Mouse (Mus musculus) right cerebral cortex, adult 2 months (tissue): ENCODE measurements around the gene Sema6d.

Experiments used
- DNase-seq, 2 experiments: peaks; one replicate each; pipeline ENCODE4 v3.0.0; 2021 to 2022; ENCODE audit warnings: low spot score in 2 of 2

The Sema6d gene

DNA sequence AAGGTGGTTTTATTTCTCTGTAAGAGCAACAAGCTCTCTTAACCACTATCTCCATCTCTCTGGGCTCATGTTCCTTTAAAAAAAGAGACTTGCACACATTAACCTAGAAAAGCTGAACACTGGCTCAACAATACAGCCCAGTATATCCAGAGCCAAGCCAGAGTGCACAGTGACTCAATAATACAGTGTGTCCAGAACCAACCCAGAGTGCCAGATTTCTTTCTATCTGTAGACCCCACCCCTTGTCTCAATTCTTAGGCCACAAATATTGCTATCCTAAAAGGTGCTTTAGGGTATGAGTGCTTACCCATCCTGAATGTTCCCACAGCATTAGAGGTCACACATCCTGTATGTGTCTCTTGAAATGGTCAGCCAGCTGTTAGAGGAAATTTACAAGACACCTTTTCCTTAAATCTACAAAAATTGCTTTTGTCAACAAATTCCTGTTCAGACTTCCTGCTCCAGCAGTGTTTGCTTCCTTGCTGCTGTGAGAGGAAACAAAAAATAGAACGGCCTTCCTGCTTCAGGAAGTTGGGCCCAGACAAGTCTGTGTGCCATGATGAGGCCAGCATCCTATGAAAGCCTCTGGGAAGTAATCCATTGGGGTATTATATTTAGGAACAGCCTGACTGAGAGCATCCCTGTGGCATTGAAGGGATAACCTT lies 465.1 kb downstream of the Sema6d start:
- no peak for DNase-seq

- DNase-seq: no peak
Observed at GRCm38 (mm10) chr2:124556861-124557499, 467.2 kb downstream of the Sema6d start.

DNA sequence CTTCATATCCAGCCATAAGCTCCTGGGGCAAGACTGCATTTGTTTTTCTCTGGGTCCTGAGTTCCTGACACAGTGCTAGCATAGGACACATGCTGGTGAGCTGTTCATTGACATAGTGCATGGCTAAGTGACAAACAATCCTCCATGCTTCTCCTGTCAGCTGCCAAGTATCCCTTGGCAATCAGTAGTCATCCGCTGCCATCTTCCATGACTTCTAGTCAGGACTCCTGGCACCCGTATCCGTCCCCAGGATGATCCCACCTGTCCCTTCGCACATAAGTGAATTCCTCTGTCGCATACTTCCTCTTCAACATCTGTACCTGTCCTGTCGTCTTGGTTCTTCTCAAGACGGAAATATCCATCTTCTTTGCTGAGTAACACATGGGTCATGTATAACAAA lies 468.3 kb downstream of the Sema6d start:
- DNase-seq: no peak

DNA sequence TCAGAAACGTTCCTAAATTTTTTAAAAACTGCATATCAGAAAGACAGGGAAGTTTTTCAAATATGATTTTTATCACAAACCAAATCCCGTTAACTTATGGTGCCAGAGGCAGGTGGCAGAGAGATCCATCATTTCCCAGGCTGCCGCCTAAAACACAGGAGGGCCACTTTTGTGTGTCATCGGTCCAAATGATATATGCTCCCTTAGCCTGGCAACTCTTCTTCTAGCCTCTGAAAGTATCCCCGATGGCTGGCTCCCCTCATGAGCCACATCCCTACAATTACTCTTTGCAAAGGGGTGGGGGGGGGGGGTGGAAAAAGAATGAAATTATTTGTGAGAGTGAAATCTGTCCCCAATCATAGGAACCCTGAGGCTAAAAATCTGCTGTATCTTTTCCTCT lies 471.9 kb downstream of the Sema6d start:
- DNase-seq: no peak

DNA sequence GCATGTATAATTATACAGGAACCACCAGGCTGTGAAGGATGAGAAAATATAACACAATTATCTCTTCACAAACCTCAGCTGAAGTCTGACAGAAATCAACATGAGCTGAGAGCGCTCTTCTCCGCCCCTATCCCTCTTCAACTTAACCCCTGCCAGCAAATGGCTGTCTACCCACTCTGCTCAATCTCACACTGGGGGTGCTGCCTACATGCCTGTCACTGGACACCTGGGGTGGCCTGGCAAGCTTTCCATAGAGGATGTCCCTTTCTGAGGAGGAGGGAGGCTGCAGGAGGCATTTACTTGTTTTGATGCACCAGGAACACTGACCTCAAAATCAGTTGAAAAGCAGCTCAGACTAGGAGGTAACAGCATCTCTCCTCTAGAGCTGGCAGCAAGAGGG lies 472.3 kb downstream of the Sema6d start:
- no peak for DNase-seq

- no peak for DNase-seq
Observed at GRCm38 (mm10) chr2:124563759-124564158, 474.0 kb downstream of the Sema6d start.

GRCm38 (mm10) chr2:124573734-124574133 lies 484.0 kb downstream of the Sema6d start:
- no peak for DNase-seq

GRCm38 (mm10) chr2:124576053-124576452 lies 486.3 kb downstream of the Sema6d start:
- DNase-seq: no peak

- no peak for DNase-seq
Observed at GRCm38 (mm10) chr2:124583561-124583960, 493.8 kb downstream of the Sema6d start.

DNA sequence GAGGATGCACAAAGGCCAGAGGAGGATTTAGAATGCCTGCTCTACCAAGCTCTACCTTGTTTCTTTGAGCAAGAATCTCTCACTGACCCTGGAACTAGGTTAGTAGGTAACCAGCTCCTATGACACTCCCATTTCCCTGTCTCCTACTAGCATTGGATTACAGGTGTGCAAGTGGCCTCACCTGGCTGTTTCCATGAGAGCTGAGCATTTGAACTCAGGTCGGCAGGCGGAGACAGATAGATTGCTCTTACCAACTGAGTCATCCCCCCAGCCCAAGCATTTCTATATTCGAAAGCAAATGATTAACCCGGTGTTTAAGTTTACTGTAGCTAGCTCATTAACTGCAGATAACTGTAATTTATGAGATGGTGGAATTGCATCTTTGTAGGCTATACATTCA lies 503.0 kb downstream of the Sema6d start:
- no peak for DNase-seq

GRCm38 (mm10) chr2:124599014-124599413 lies 509.2 kb downstream of the Sema6d start:
- no peak for DNase-seq

GRCm38 (mm10) chr2:124601702-124602378 lies 512.1 kb downstream of the Sema6d start:
- DNase-seq: no peak

DNA sequence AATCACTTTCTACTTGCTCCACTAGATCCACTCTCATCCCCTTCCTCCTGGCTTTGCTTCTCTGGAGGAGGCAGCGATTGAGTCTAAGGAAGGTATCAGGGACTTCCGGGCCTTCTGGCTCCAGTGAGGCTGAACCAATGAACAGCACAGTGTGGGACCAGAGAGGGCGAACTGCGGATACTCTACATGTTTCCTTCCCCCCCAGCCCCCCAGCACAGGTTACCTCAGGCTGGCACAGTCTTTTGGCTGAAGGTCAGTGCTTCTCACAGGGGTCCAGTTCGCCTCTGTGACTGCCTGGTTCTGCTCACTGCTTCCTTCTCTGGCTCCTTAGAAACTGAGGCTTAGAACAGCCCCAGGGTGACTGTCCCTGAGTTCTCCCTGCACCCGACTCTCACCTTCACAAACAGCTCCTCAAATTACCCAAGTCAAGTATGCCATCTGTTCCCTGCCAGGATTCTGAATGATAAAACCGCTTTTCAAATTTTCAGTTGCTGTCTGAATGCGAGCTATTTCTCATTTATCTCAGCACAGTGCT lies 512.7 kb downstream of the Sema6d start:
- no peak for DNase-seq

DNA sequence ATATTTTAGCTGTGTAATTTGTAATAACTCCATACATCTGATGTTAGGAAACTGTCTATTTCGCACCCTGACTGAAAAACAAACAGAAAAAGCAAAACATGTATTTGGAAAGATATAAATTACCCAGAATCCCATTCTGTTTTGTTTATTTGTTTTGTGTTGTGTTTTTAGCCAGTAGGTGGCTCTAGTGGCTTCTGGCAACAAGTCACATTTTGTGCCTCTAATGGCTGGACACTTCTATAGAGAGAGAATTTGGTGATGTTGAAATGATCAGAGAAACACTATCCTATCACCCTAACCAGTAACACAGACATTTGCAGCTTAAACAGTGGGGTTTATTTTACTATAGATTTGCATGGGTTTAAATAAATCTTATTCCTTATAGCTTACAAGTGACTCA lies 515.6 kb downstream of the Sema6d start:
- no peak for DNase-seq

GRCm38 (mm10) chr2:124607986-124608385 lies 518.2 kb downstream of the Sema6d start:
- DNase-seq: no peak

- no peak for DNase-seq
Observed at GRCm38 (mm10) chr2:124608546-124608945, 518.8 kb downstream of the Sema6d start.

GRCm38 (mm10) chr2:124609014-124609413 lies 519.2 kb downstream of the Sema6d start:
- no peak for DNase-seq

GRCm38 (mm10) chr2:124609711-124610585 lies 520.2 kb downstream of the Sema6d start:
- DNase-seq: peak; percentile 68 to 79

GRCm38 (mm10) chr2:124610586-124611105 lies 520.9 kb downstream of the Sema6d start:
- DNase-seq: peak in 1 of 2 experiments; percentile 53

GRCm38 (mm10) chr2:124611226-124611625 lies 521.5 kb downstream of the Sema6d start:
- no peak for DNase-seq

- DNase-seq: no peak
Observed at GRCm38 (mm10) chr2:124612276-124612675, 522.5 kb downstream of the Sema6d start.
